Mouse (Mus musculus) forebrain, embryonic 13.5 days (tissue): ENCODE data around the gene Aars. TPM values are rescaled to one million over a fixed set of nuclear protein-coding genes. Genes with fewer than 3 reads are reported as not detected.
A peak's percentile ranks its signal among the peaks of the same experiment; 100 is the strongest.
"Not testable (repeated sequence)": the region's sequence is repeated elsewhere in the genome, so short reads cannot be mapped to it uniquely, and the experiment has no call there.

Experiments used
- ATAC-seq: fragments of 200-750 bp; cut with Nextera tagmentation; 2 replicates; pipeline ENCODE4 v1.8.0; 2017
- H3K27ac ChIP-seq: fragments of 300-500 bp; sonication (generic); 2 replicates; pipeline ENCODE4 v1.5.1; 2015; ENCODE audit warnings: inconsistent platforms, mild to moderate bottlenecking, moderate library complexity
- H3K27me3 ChIP-seq: fragments of 300-500 bp; sonication (generic); 2 replicates; pipeline ENCODE4 v1.6.1; 2015; ENCODE audit warnings: mild to moderate bottlenecking, inconsistent platforms
- H3K36me3 ChIP-seq: fragments of 300-500 bp; sonication (generic); 2 replicates; pipeline ENCODE4 v1.6.1; 2015; ENCODE audit warnings: mild to moderate bottlenecking, inconsistent platforms; ENCODE audit not compliant: poor library complexity, severe bottlenecking
- H3K4me1 ChIP-seq: fragments of 300-500 bp; sonication (generic); 2 replicates; pipeline ENCODE4 v1.6.1; 2015; ENCODE audit warnings: inconsistent platforms
- H3K4me2 ChIP-seq: fragments of 300-500 bp; sonication (generic); 2 replicates; pipeline ENCODE4 v1.6.1; 2015; ENCODE audit warnings: inconsistent platforms, mild to moderate bottlenecking, moderate library complexity
- H3K4me3 ChIP-seq: fragments of 300-500 bp; sonication (generic); 2 replicates; pipeline ENCODE4 v1.5.1; 2015; ENCODE audit warnings: mild to moderate bottlenecking, inconsistent platforms
- H3K9ac ChIP-seq: fragments of 300-500 bp; sonication (generic); 2 replicates; pipeline ENCODE4 v1.6.1; 2015; ENCODE audit warnings: mild to moderate bottlenecking, inconsistent platforms
- H3K9me3 ChIP-seq: fragments of 300-500 bp; sonication (generic); replicated peaks from 2 replicates; pipeline ENCODE4 v1.6.1; 2016; ENCODE audit warnings: inconsistent platforms
- WGBS: fragments of 180-500 bp; shearing (Covaris S2); methylation state at CpG from one replicate; pipeline ENCODE4 v1.1.7; 2015; 5-methylcytosine and 5-hydroxymethylcytosine counted together
- polyA plus RNA-seq: library from polyadenylated mRNA; unstranded; fragments of >200 nt; fragmentation: Nextera tagmentation; extraction: Ambion mirVana; gene quantifications from 2 replicates; pipeline ENCODE4 v1.2.1, GENCODE M21; 2015

The Aars gene
- polyA plus RNA-seq = 62.6 and 69.7 TPM in 2 replicates

- H3K4me1 ChIP-seq = peaks cover 23% of the 10 kb centered on the region
- peak within 1 kb of the TSS; percentile 83 for H3K9ac ChIP-seq
- peaks cover 14% of the 10 kb centered on the region for H3K36me3 ChIP-seq
- peak within 1 kb of the TSS; percentile 65 for H3K4me2 ChIP-seq
- H3K27me3 ChIP-seq = peaks cover 22% of the 10 kb centered on the region
- 97% methylated on average over 7 of the region's 7 CpGs for WGBS
- ATAC-seq = no peak
- H3K4me3 ChIP-seq = peak within 1 kb of the TSS; percentile 76
- H3K27ac ChIP-seq = peak within 1 kb of the TSS; percentile 64
- no peaks in the 10 kb centered on the region for H3K9me3 ChIP-seq
Measured at GRCm38 (mm10) chr8:111032916-111033315, at the start of gene Aars. Aars (plus strand) TSS chr8:111033144.

- no peaks in the 10 kb centered on the region for H3K4me1 ChIP-seq
- H3K4me3 ChIP-seq = no peak overlapping the region
- H3K36me3 ChIP-seq = peaks cover 92% of the 10 kb centered on the region
- no peak for ATAC-seq
- H3K9me3 ChIP-seq = no peaks in the 10 kb centered on the region
- H3K4me2 ChIP-seq = no peak overlapping the region
- WGBS = 87% methylated on average over 8 of the region's 8 CpGs
- H3K27ac ChIP-seq = no peak overlapping the region
- H3K27me3 ChIP-seq = no peaks in the 10 kb centered on the region
- no peak overlapping the region for H3K9ac ChIP-seq
Measured at GRCm38 (mm10) chr8:110987805-110988744, 44.9 kb upstream of the Aars start.

GRCm38 (mm10) chr8:110990017-110990416, 42.9 kb upstream of the Aars start:
- no peaks in the 10 kb centered on the region for H3K4me1 ChIP-seq
- H3K4me2 ChIP-seq = no peak overlapping the region
- ATAC-seq = no peak
- no peak overlapping the region for H3K4me3 ChIP-seq
- H3K27me3 ChIP-seq = no peaks in the 10 kb centered on the region
- H3K9me3 ChIP-seq = no peaks in the 10 kb centered on the region
- no peak overlapping the region for H3K27ac ChIP-seq
- 87% methylated on average over 9 of the region's 9 CpGs for WGBS
- H3K9ac ChIP-seq = no peak overlapping the region
- peaks cover 79% of the 10 kb centered on the region for H3K36me3 ChIP-seq

GRCm38 (mm10) chr8:110996641-110997430, 36.1 kb upstream of the Aars start:
- 35% methylated on average over 16 of the region's 16 CpGs for WGBS
- H3K36me3 ChIP-seq = peaks cover 18% of the 10 kb centered on the region
- H3K27ac ChIP-seq = peak overlapping the region; percentile 73; the same call in 1 of the 2 replicates
- no peaks in the 10 kb centered on the region for H3K9me3 ChIP-seq
- peak overlapping the region; percentile 72 for H3K4me2 ChIP-seq
- peak overlapping the region; percentile 82 for H3K4me3 ChIP-seq
- ATAC-seq = no peak
- no peaks in the 10 kb centered on the region for H3K27me3 ChIP-seq
- peak overlapping the region; percentile 81 for H3K9ac ChIP-seq
- H3K4me1 ChIP-seq = peaks cover 13% of the 10 kb centered on the region

GRCm38 (mm10) chr8:110997547-110998531, 35.1 kb upstream of the Aars start, which contains the start of gene Ddx19a:
Ddx19a (minus strand) TSS chr8:110997800.
- Histone ChIP-seq H3K27ac (peak within 1 kb of the TSS; percentile 73), H3K4me1 (peaks cover 13% of the 10 kb centered on the region), H3K9ac (peak within 1 kb of the TSS; percentile 81), H3K4me2 (peak within 1 kb of the TSS; percentile 72), H3K4me3 (peak within 1 kb of the TSS; percentile 82), H3K27me3 (no peaks in the 10 kb centered on the region), H3K9me3 (no peaks in the 10 kb centered on the region), H3K36me3 (peaks cover 12% of the 10 kb centered on the region)
- ATAC-seq = peak; percentile 98
- WGBS = 3% methylated on average over 58 of the region's 58 CpGs

- WGBS = 93% methylated on average over 9 of the region's 10 CpGs
- not testable (repeated sequence) for H3K4me3 ChIP-seq, ATAC-seq, H3K9ac ChIP-seq, H3K9me3 ChIP-seq, H3K4me1 ChIP-seq, H3K27me3 ChIP-seq, H3K4me2 ChIP-seq, H3K27ac ChIP-seq
- H3K36me3 ChIP-seq = peaks cover 61% of the 10 kb centered on the region
Measured at GRCm38 (mm10) chr8:111010230-111010991, 22.5 kb upstream of the Aars start.

- H3K9ac ChIP-seq, H3K9me3 ChIP-seq, H3K27ac ChIP-seq, ATAC-seq, H3K4me3 ChIP-seq, H3K36me3 ChIP-seq, H3K4me2 ChIP-seq: not testable (repeated sequence)
- Histone ChIP-seq H3K4me1 (peaks cover 10% of the 10 kb centered on the region; the same call in 1 of the 2 replicates), H3K27me3 (peaks cover 19% of the 10 kb centered on the region)
- WGBS = 94% methylated on average over 2 of the region's 2 CpGs
Measured at GRCm38 (mm10) chr8:111026609-111027008, 6.3 kb upstream of the Aars start.

- H3K27ac ChIP-seq = no peak overlapping the region
Measured at GRCm38 (mm10) chr8:111027391-111027937, 5.5 kb upstream of the Aars start.

GRCm38 (mm10) chr8:111029589-111029988, 3.4 kb upstream of the Aars start:
- H3K27ac ChIP-seq = no peak overlapping the region
- no peaks in the 10 kb centered on the region for H3K36me3 ChIP-seq
- H3K9ac ChIP-seq = no peak overlapping the region
- peaks cover 14% of the 10 kb centered on the region for H3K4me1 ChIP-seq
- WGBS = 68% methylated on average over 4 of the region's 4 CpGs
- ATAC-seq = no peak
- no peak overlapping the region for H3K4me2 ChIP-seq
- H3K27me3 ChIP-seq = peaks cover 22% of the 10 kb centered on the region
- H3K9me3 ChIP-seq = no peaks in the 10 kb centered on the region
- H3K4me3 ChIP-seq = no peak overlapping the region

More at GRCm38 (mm10) chr8:111027391-111027937, 5.5 kb upstream of the Aars start:
- peak overlapping the region; percentile 87 for H3K4me2 ChIP-seq
- peak; percentile 93 for ATAC-seq
- peaks cover 10% of the 10 kb centered on the region; the same call in 1 of the 2 replicates for H3K4me1 ChIP-seq
- no peaks in the 10 kb centered on the region for H3K36me3 ChIP-seq
- H3K27me3 ChIP-seq = peaks cover 22% of the 10 kb centered on the region
- WGBS = under 1% methylated on average over 31 of the region's 31 CpGs
- no peaks in the 10 kb centered on the region for H3K9me3 ChIP-seq
- H3K9ac ChIP-seq = peak overlapping the region; percentile 82
- H3K4me3 ChIP-seq = peak overlapping the region; percentile 79

- Histone ChIP-seq H3K9me3 (no peaks in the 10 kb centered on the region), H3K27me3 (peaks cover 22% of the 10 kb centered on the region), H3K36me3 (no peaks in the 10 kb centered on the region), H3K4me1 (peaks cover 18% of the 10 kb centered on the region), H3K27ac (no peak overlapping the region), H3K9ac (no peak overlapping the region), H3K4me3 (no peak overlapping the region), H3K4me2 (no peak overlapping the region)
- ATAC-seq = no peak
- 88% methylated on average over 6 of the region's 6 CpGs for WGBS
Measured at GRCm38 (mm10) chr8:111030045-111030444, 2.9 kb upstream of the Aars start.
